Mouse (Mus musculus) C2C12 (cell line): ENCODE data around the gene F2rl3. TPM values are rescaled to one million over a fixed set of nuclear protein-coding genes. Genes with fewer than 3 reads are reported as not detected.

Source experiments
- H3K27me3 ChIP-seq: one replicate; pipeline ENCODE4 v1.6.1; 2011; ENCODE audit not compliant: control insufficient read depth, insufficient read depth, insufficient read length
- H3K36me3 ChIP-seq: one replicate; pipeline ENCODE4 v1.6.1; 2011; ENCODE audit not compliant: control insufficient read depth, insufficient read depth
- H3K4me3 ChIP-seq: one replicate; pipeline ENCODE4 v1.5.1; 2011; ENCODE audit warnings: mild to moderate bottlenecking, control low read depth; ENCODE audit not compliant: poor library complexity, insufficient read depth, severe bottlenecking
- H3K79me2 ChIP-seq: one replicate; pipeline ENCODE4 v1.6.1; 2011; ENCODE audit not compliant: control insufficient read depth, insufficient read depth
- H3K79me3 ChIP-seq: one replicate; pipeline ENCODE4 v1.6.1; 2011; ENCODE audit warnings: low read depth, control low read depth
- H3ac ChIP-seq: one replicate; pipeline ENCODE3; 2011; ENCODE audit warnings: low read depth; ENCODE audit not compliant: control insufficient read depth, insufficient read length
- CEBPB ChIP-seq: IDR thresholded peaks from one replicate; pipeline ENCODE4 v1.6.1; 2011; ENCODE audit warnings: low read depth, mild to moderate bottlenecking, control low read depth, moderate library complexity
- CTCF ChIP-seq: IDR thresholded peaks from one replicate; pipeline ENCODE4 v1.5.1; 2011; ENCODE audit not compliant: control insufficient read depth, insufficient read depth, insufficient read length
- FOSL1 ChIP-seq: IDR thresholded peaks from one replicate; pipeline ENCODE4 v1.8.0; 2011; ENCODE audit warnings: mild to moderate bottlenecking, low read length; ENCODE audit not compliant: poor library complexity, insufficient read depth, severe bottlenecking
- MAX ChIP-seq: IDR thresholded peaks from one replicate; pipeline ENCODE4 v1.6.1; 2011; ENCODE audit warnings: mild to moderate bottlenecking, control low read depth
- MYOD1 ChIP-seq: IDR thresholded peaks from one replicate; pipeline ENCODE4 v1.6.1; 2011; ENCODE audit warnings: low read depth; ENCODE audit not compliant: control insufficient read depth, insufficient read length
- MYOG ChIP-seq: IDR thresholded peaks from one replicate; pipeline ENCODE4 v1.6.1; 2011; ENCODE audit not compliant: control insufficient read depth, insufficient read length; ENCODE audit errors: extremely low read depth
- USF1 ChIP-seq: IDR thresholded peaks from one replicate; pipeline ENCODE4 v1.6.1; 2011; ENCODE audit warnings: low read depth, mild to moderate bottlenecking, control low read depth, moderate library complexity
- long read RNA-seq, 2 experiments: library from polyadenylated mRNA; unstranded; transcript quantifications; one replicate each; pipeline ENCODE4 v2.0.0; 2019 to 2020
- polyA plus RNA-seq: library from polyadenylated mRNA; unstranded; fragments of >200 nt; fragmentation: generic; extraction: Trizol; gene quantifications from one replicate; pipeline ENCODE4 v1.2.1, GENCODE M21; 2012; ENCODE audit warnings: missing spikeins

F2rl3 gene
- polyA plus RNA-seq: 0.53 TPM
- long read RNA-seq, experiment 1: 0 reads
- long read RNA-seq, experiment 2, partial matches to known transcripts: 0 of 2 reads
- long read RNA-seq, experiment 2, other reads (novel, unspliced or antisense): 0 of 2 reads

GRCm38 (mm10) chr8:72761322-72762051 is at the start of gene F2rl3:
TSS of gene F2rl3 (plus strand) at chr8:72761880.
- Histone ChIP-seq H3K36me3 (peaks cover 14% of the 10 kb centered on the region), H3ac (no peak within 1 kb of the TSS), H3K79me3 (no peaks in the 10 kb centered on the region), H3K79me2 (no peaks in the 10 kb centered on the region), H3K27me3 (no peaks in the 10 kb centered on the region), H3K4me3 (no peak within 1 kb of the TSS)
- TF ChIP-seq MYOG (no peak), MYOD1 (no peak), MAX (no peak), FOSL1 (no peak), CEBPB (no peak), USF1 (no peak), CTCF (no peak)

GRCm38 (mm10) chr8:72712569-72712968 is 49.1 kb upstream of the F2rl3 start:
- Histone ChIP-seq H3ac (no peak overlapping the region), H3K27me3 (peaks cover 15% of the 10 kb centered on the region), H3K36me3 (no peaks in the 10 kb centered on the region), H3K79me3 (no peaks in the 10 kb centered on the region), H3K4me3 (no peak overlapping the region), H3K79me2 (no peaks in the 10 kb centered on the region)
- TF ChIP-seq USF1 (no peak), MYOG (no peak), MYOD1 (no peak), FOSL1 (no peak), CTCF (no peak), MAX (no peak), CEBPB (no peak)

GRCm38 (mm10) chr8:72716594-72716993 is 45.1 kb upstream of the F2rl3 start:
- TF ChIP-seq MAX: no peak
- TF ChIP-seq CEBPB: no peak
- TF ChIP-seq CTCF: no peak
- no peak for TF ChIP-seq USF1
- no peak for TF ChIP-seq MYOG
- TF ChIP-seq MYOD1: no peak
- no peak for TF ChIP-seq FOSL1
- Histone ChIP-seq H3K79me2 (no peaks in the 10 kb centered on the region), H3K4me3 (no peak overlapping the region), H3K36me3 (no peaks in the 10 kb centered on the region), H3K27me3 (peaks cover 11% of the 10 kb centered on the region), H3ac (no peak overlapping the region), H3K79me3 (no peaks in the 10 kb centered on the region)

- peaks cover 15% of the 10 kb centered on the region for H3K79me2 ChIP-seq
- no peak overlapping the region for H3K4me3 ChIP-seq
- no peak overlapping the region for H3ac ChIP-seq
- H3K79me3 ChIP-seq: peaks cover 5% of the 10 kb centered on the region
- H3K36me3 ChIP-seq: peaks cover 7% of the 10 kb centered on the region
- TF ChIP-seq USF1 (no peak), FOSL1 (no peak), MAX (no peak), CEBPB (no peak), CTCF (no peak), MYOD1 (no peak), MYOG (no peak)
- no peaks in the 10 kb centered on the region for H3K27me3 ChIP-seq
Observed at GRCm38 (mm10) chr8:72720541-72720940, 41.1 kb upstream of the F2rl3 start.

GRCm38 (mm10) chr8:72722769-72723650 is 38.7 kb upstream of the F2rl3 start, which contains the start of gene Sin3b:
TSS of gene Sin3b (plus strand) at chr8:72723285.
- H3K36me3 ChIP-seq: peaks cover 30% of the 10 kb centered on the region
- peak within 1 kb of the TSS; percentile 99 for H3K4me3 ChIP-seq
- peak within 1 kb of the TSS; percentile 94 for H3ac ChIP-seq
- peaks cover 15% of the 10 kb centered on the region for H3K79me2 ChIP-seq
- TF ChIP-seq USF1 (no peak), CEBPB (no peak), MYOD1 (no peak), MYOG (no peak), MAX (peak; percentile 43), CTCF (no peak), FOSL1 (no peak)
- no peaks in the 10 kb centered on the region for H3K27me3 ChIP-seq
- peaks cover 7% of the 10 kb centered on the region for H3K79me3 ChIP-seq
